ENCODE assay signal across 11 mouse cellular contexts in the genomic region with DNA sequence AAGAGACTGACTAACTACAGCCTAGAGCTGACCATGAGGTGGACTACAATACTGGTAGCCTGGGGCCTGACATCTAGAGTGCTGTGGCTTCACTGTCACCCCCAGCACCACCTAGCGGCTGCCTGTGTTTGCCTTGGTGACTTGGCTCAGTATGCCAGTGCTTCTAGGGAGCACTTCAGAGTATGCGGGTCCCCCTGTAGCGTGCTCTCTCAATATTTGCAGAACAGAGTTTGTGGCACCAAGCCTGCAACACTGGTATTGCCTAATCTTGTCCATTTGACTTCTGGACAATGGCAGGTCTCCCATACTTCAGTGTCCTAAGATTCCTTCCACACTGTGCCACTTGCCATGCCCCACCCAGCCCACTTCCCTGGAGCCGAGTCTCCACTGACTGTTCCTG.
DNase-seq lines count a peak whose midpoint lies in the region; ATAC-seq and TF ChIP-seq lines count a peak whose summit lies in the region.
"Had no signal": no experiment of that assay in that cellular context is flagged by ENCODE, and none has a peak within 500 bp of the region (broad histone marks: within the 10 kb centered on the region; RNA-seq: fewer than 3 reads in every experiment).

No protein-coding gene starts in this region.

- no peak overlapping the region for H3K4me2 ChIP-seq in forebrain, embryonic 11.5 days (ENCODE audit: low read depth, low read length, severe bottlenecking)
- no peak overlapping the region for H3K4me2 ChIP-seq in forebrain, embryonic 13.5 days
- no peak overlapping the region for H3K4me2 ChIP-seq in midbrain, embryonic 11.5 days
- no peak overlapping the region for H3K4me2 ChIP-seq in midbrain, postnatal 0 days (ENCODE audit: low read depth, low read length, poor library complexity, severe bottlenecking)
- no peak overlapping the region for H3K4me2 ChIP-seq in forebrain, embryonic 14.5 days (ENCODE audit: low read length)
- H3K4me2 ChIP-seq: stomach, embryonic 15.5 days had no signal

- DNase-seq in forebrain, embryonic 11.5 days (ENCODE audit: low spot score) = peak; percentile 62
- DNase-seq in midbrain, embryonic 11.5 days (ENCODE audit: low spot score, missing footprints) = no peak
- DNase-seq in midbrain, embryonic 10.5 days (ENCODE audit: low spot score) = no peak
- peak; percentile 82 for DNase-seq in liver, adult 2 months (ENCODE audit: extremely low read depth, low read depth, low spot score)
- no peak for DNase-seq in midbrain, postnatal 0 days (ENCODE audit: low spot score)
- DNase-seq in thymus, postnatal 25 days = no peak
- no peak for DNase-seq in forebrain, embryonic 14.5 days (ENCODE audit: low spot score)
- DNase-seq: adrenal gland, adult 2 months; cerebellum, adult 9-10 months had no signal

- no peaks in the 10 kb centered on the region for H3K27me3 ChIP-seq in forebrain, embryonic 11.5 days (ENCODE audit: control insufficient read depth, insufficient read depth, low read length)
- no peaks in the 10 kb centered on the region for H3K27me3 ChIP-seq in forebrain, embryonic 13.5 days
- H3K27me3 ChIP-seq in midbrain, embryonic 11.5 days (ENCODE audit: control insufficient read depth, insufficient read depth, low read length) = no peaks in the 10 kb centered on the region
- no peaks in the 10 kb centered on the region for H3K27me3 ChIP-seq in midbrain, embryonic 10.5 days (ENCODE audit: low read depth, poor library complexity, severe bottlenecking)
- no peaks in the 10 kb centered on the region for H3K27me3 ChIP-seq in liver, adult 2 months (ENCODE audit: control insufficient read depth, insufficient read depth, low read length)
- no peaks in the 10 kb centered on the region for H3K27me3 ChIP-seq in midbrain, postnatal 0 days (ENCODE audit: insufficient read depth, low read length)
- H3K27me3 ChIP-seq in forebrain, embryonic 14.5 days (replicated peaks; ENCODE audit: control insufficient read depth, insufficient read depth, low read length) = no peaks in the 10 kb centered on the region
- H3K27me3 ChIP-seq: stomach, embryonic 15.5 days had no signal

- no peak for ATAC-seq in forebrain, embryonic 11.5 days (replicated peaks; ENCODE audit: low FRiP score)
- ATAC-seq in forebrain, embryonic 13.5 days = no peak; the same call in 1 of the 2 replicates
- ATAC-seq in midbrain, embryonic 11.5 days (ENCODE audit: low FRiP score) = peak; percentile 50; the same call in 1 of the 2 replicates
- no peak for ATAC-seq in midbrain, postnatal 0 days (ENCODE audit: low FRiP score)
- no peak for ATAC-seq in forebrain, embryonic 14.5 days

- peak; percentile 73 for TF ChIP-seq CTCF in liver, adult 2 months (IDR thresholded peaks at IDR 0.05; ENCODE audit: low read depth, low read length)
- peak; percentile 58 for TF ChIP-seq CTCF in midbrain, postnatal 0 days (IDR thresholded peaks at IDR 0.05)

- no peaks in the 10 kb centered on the region for H3K79me2 ChIP-seq in liver, adult 2 months (ENCODE audit: control insufficient read depth, insufficient read depth, low read length)

- 76% methylated on average over 4 of the region's 4 CpGs for WGBS in forebrain, embryonic 11.5 days
- 64% methylated on average over 4 of the region's 4 CpGs for WGBS in forebrain, embryonic 13.5 days
- WGBS in midbrain, embryonic 11.5 days = 73% methylated on average over 4 of the region's 4 CpGs
- WGBS in midbrain, embryonic 10.5 days = 61% methylated on average over 4 of the region's 4 CpGs
- 20% methylated on average over 4 of the region's 4 CpGs for WGBS in liver, adult 2 months
- 81% methylated on average over 4 of the region's 4 CpGs for WGBS in midbrain, postnatal 0 days
- 71% methylated on average over 4 of the region's 4 CpGs for WGBS in forebrain, embryonic 14.5 days

- no peaks in the 10 kb centered on the region for H3K9me3 ChIP-seq in forebrain, embryonic 11.5 days (ENCODE audit: control insufficient read depth, low read length)
- no peaks in the 10 kb centered on the region for H3K9me3 ChIP-seq in forebrain, embryonic 13.5 days (replicated peaks)
- H3K9me3 ChIP-seq in midbrain, embryonic 11.5 days (ENCODE audit: control insufficient read depth, low read length) = no peaks in the 10 kb centered on the region
- no peaks in the 10 kb centered on the region for H3K9me3 ChIP-seq in midbrain, embryonic 10.5 days (replicated peaks)
- H3K9me3 ChIP-seq in midbrain, postnatal 0 days (ENCODE audit: low read length) = no peaks in the 10 kb centered on the region
- no peaks in the 10 kb centered on the region for H3K9me3 ChIP-seq in forebrain, embryonic 14.5 days (replicated peaks; ENCODE audit: control insufficient read depth, low read length)
- H3K9me3 ChIP-seq: stomach, embryonic 15.5 days had no signal

- no peak overlapping the region for H3K27ac ChIP-seq in forebrain, embryonic 11.5 days (ENCODE audit: low read depth, low read length)
- H3K27ac ChIP-seq in forebrain, embryonic 13.5 days = no peak overlapping the region
- no peak overlapping the region for H3K27ac ChIP-seq in midbrain, embryonic 11.5 days (ENCODE audit: low read depth, low read length)
- no peak overlapping the region for H3K27ac ChIP-seq in midbrain, embryonic 10.5 days (replicated peaks)
- no peak overlapping the region for H3K27ac ChIP-seq in liver, adult 2 months (replicated peaks; ENCODE audit: insufficient read depth, low read depth, low read length)
- H3K27ac ChIP-seq in midbrain, postnatal 0 days (ENCODE audit: low read depth, low read length) = no peak overlapping the region
- no peak overlapping the region for H3K27ac ChIP-seq in forebrain, embryonic 14.5 days (ENCODE audit: low read depth, low read length)
- H3K27ac ChIP-seq: stomach, embryonic 15.5 days had no signal

- no peak for TF ChIP-seq POLR2A in liver, adult 2 months (IDR thresholded peaks at IDR 0.05; ENCODE audit: extremely low read depth, insufficient read depth, low read length)

- H3K36me3 ChIP-seq in forebrain, embryonic 11.5 days (ENCODE audit: control insufficient read depth, insufficient read depth, low read length) = no peaks in the 10 kb centered on the region
- H3K36me3 ChIP-seq in forebrain, embryonic 13.5 days (ENCODE audit: poor library complexity, severe bottlenecking) = peaks cover 11% of the 10 kb centered on the region
- no peaks in the 10 kb centered on the region for H3K36me3 ChIP-seq in midbrain, embryonic 11.5 days (ENCODE audit: control insufficient read depth, insufficient read depth, low read length)
- peaks cover 43% of the 10 kb centered on the region for H3K36me3 ChIP-seq in midbrain, embryonic 10.5 days
- H3K36me3 ChIP-seq in liver, adult 2 months (ENCODE audit: control insufficient read depth, insufficient read depth, low read length) = peaks cover 5% of the 10 kb centered on the region; the same call in 1 of the 2 replicates
- peaks cover 16% of the 10 kb centered on the region; the same call in 1 of the 2 replicates for H3K36me3 ChIP-seq in midbrain, postnatal 0 days (ENCODE audit: insufficient read depth, low read length)
- peaks cover 18% of the 10 kb centered on the region for H3K36me3 ChIP-seq in forebrain, embryonic 14.5 days (ENCODE audit: control insufficient read depth, insufficient read depth, low read length)
- H3K36me3 ChIP-seq: stomach, embryonic 15.5 days had no signal

- no peak overlapping the region for H3K4me3 ChIP-seq in forebrain, embryonic 11.5 days (ENCODE audit: low read depth, low read length)
- no peak overlapping the region for H3K4me3 ChIP-seq in forebrain, embryonic 13.5 days
- H3K4me3 ChIP-seq in midbrain, embryonic 11.5 days (ENCODE audit: low read depth, low read length) = no peak overlapping the region
- H3K4me3 ChIP-seq in midbrain, embryonic 10.5 days = no peak overlapping the region
- no peak overlapping the region for H3K4me3 ChIP-seq in liver, adult 2 months (ENCODE audit: insufficient read depth, low read depth, low read length)
- H3K4me3 ChIP-seq in midbrain, postnatal 0 days (ENCODE audit: low read depth, low read length) = no peak overlapping the region
- H3K4me3 ChIP-seq in forebrain, embryonic 14.5 days (ENCODE audit: low read depth, low read length) = no peak overlapping the region
- H3K4me3 ChIP-seq: stomach, embryonic 15.5 days had no signal

- H3K4me1 ChIP-seq in forebrain, embryonic 11.5 days (replicated peaks; ENCODE audit: control insufficient read depth, insufficient read depth, low read length) = 0 out of 2 replicates have a peak, but pooled peaks cover 2% of the 10 kb centered on the region
- H3K4me1 ChIP-seq in forebrain, embryonic 13.5 days = peaks cover 16% of the 10 kb centered on the region
- H3K4me1 ChIP-seq in midbrain, embryonic 11.5 days (ENCODE audit: control insufficient read depth, insufficient read depth, low read length) = peaks cover 4% of the 10 kb centered on the region
- H3K4me1 ChIP-seq in midbrain, embryonic 10.5 days = peaks cover 22% of the 10 kb centered on the region
- H3K4me1 ChIP-seq in liver, adult 2 months (ENCODE audit: control insufficient read depth, insufficient read depth, low read length) = peaks cover 1% of the 10 kb centered on the region; the same call in 1 of the 2 replicates
- peaks cover 2% of the 10 kb centered on the region; the same call in 1 of the 2 replicates for H3K4me1 ChIP-seq in midbrain, postnatal 0 days (ENCODE audit: insufficient read depth, low read length)
- peaks cover 8% of the 10 kb centered on the region; the same call in 1 of the 2 replicates for H3K4me1 ChIP-seq in forebrain, embryonic 14.5 days (ENCODE audit: control insufficient read depth, insufficient read depth, low read length)
- H3K4me1 ChIP-seq: stomach, embryonic 15.5 days had no signal

- no peak overlapping the region for H3K9ac ChIP-seq in forebrain, embryonic 11.5 days (ENCODE audit: low read length)
- no peak overlapping the region for H3K9ac ChIP-seq in forebrain, embryonic 13.5 days
- H3K9ac ChIP-seq in midbrain, embryonic 11.5 days (ENCODE audit: low read length) = no peak overlapping the region
- H3K9ac ChIP-seq in liver, adult 2 months (ENCODE audit: low read depth, low read length) = no peak overlapping the region
- no peak overlapping the region for H3K9ac ChIP-seq in midbrain, postnatal 0 days (replicated peaks; ENCODE audit: low read length, poor library complexity, severe bottlenecking)
- no peak overlapping the region for H3K9ac ChIP-seq in forebrain, embryonic 14.5 days (ENCODE audit: low read length)
- H3K9ac ChIP-seq: stomach, embryonic 15.5 days had no signal

Comparison
In these comparisons a context has a peak if more than half of its experiments do, and no peak if none do; other contexts are left out.
1. DNase-seq: peak in forebrain, embryonic 11.5 days (single experiment) and liver, adult 2 months (single experiment); none in midbrain, embryonic 11.5 days (single experiment), midbrain, embryonic 10.5 days (single experiment), midbrain, postnatal 0 days (single experiment), thymus, postnatal 25 days (single experiment) and forebrain, embryonic 14.5 days (single experiment).